Comparison of ENCODE assay signal across 8 mouse cellular contexts in genomic region chr10:63337326-63337725, GRCm38 (mm10). TPM values are rescaled to one million over a fixed set of nuclear protein-coding genes. Genes with fewer than 3 reads are reported as not detected.
A peak's percentile ranks its signal among the peaks of the same experiment; 100 is the strongest.
DNase-seq lines count a peak whose midpoint lies in the region; ATAC-seq lines count a peak whose summit lies in the region.

No protein-coding gene starts in this region.

- 28% methylated on average over 5 of the region's 5 CpGs for WGBS in liver, embryonic 11.5 days

- H3K4me3 ChIP-seq in megakaryocyte, embryonic 14.5 days (replicated peaks) = peak overlapping the region; percentile 95
- H3K4me3 ChIP-seq in liver, embryonic 11.5 days (ENCODE audit: low read depth, low read length) = peak overlapping the region; percentile 92

- no peak overlapping the region for H3K27ac ChIP-seq in liver, embryonic 11.5 days (ENCODE audit: low read depth, low read length)

- peaks cover 23% of the 10 kb centered on the region for H3K4me1 ChIP-seq in megakaryocyte, embryonic 14.5 days
- H3K4me1 ChIP-seq in liver, embryonic 11.5 days (replicated peaks; ENCODE audit: control insufficient read depth, insufficient read depth, low read length) = peaks cover 13% of the 10 kb centered on the region

- peak overlapping the region; percentile 86 for H3K4me2 ChIP-seq in liver, embryonic 11.5 days

- peaks cover 42% of the 10 kb centered on the region for H3K36me3 ChIP-seq in megakaryocyte, embryonic 14.5 days (replicated peaks; ENCODE audit: low read length)
- H3K36me3 ChIP-seq in liver, embryonic 11.5 days (ENCODE audit: control insufficient read depth, insufficient read depth, low read length) = peaks cover 12% of the 10 kb centered on the region

- peak overlapping the region; percentile 50 for H3K9ac ChIP-seq in liver, embryonic 11.5 days (ENCODE audit: low read depth, low read length)

- ATAC-seq in megakaryocyte, adult 5-6 weeks (ENCODE audit: poor library complexity, severe bottlenecking) = no peak
- ATAC-seq in liver, embryonic 11.5 days (replicated peaks; ENCODE audit: low FRiP score) = no peak

- H3K27me3 ChIP-seq in megakaryocyte, embryonic 14.5 days (replicated peaks) = no peaks in the 10 kb centered on the region
- H3K27me3 ChIP-seq in liver, embryonic 11.5 days (replicated peaks; ENCODE audit: control insufficient read depth, insufficient read depth, low read length) = no peaks in the 10 kb centered on the region

- H3K9me3 ChIP-seq in megakaryocyte, embryonic 14.5 days = peaks cover 6% of the 10 kb centered on the region
- H3K9me3 ChIP-seq in liver, embryonic 11.5 days (ENCODE audit: control insufficient read depth, low read length) = no peaks in the 10 kb centered on the region

- peak; percentile 3 for DNase-seq in embryo, embryonic 10.5 days (ENCODE audit: low spot score)
- no peak for DNase-seq in embryo, embryonic 10 days (ENCODE audit: low spot score)
- no peak for DNase-seq in liver, embryonic 11.5 days (ENCODE audit: low spot score)
- DNase-seq in frontal cortex, postnatal 25 days (ENCODE audit: low spot score in 2 of 2) = no peak
- no peak for DNase-seq in layer of hippocampus, adult 9-10 months (ENCODE audit: low spot score)
- no peak for DNase-seq in ovary, postnatal 10 days (ENCODE audit: low spot score)

RNA-seq across cellular contexts. Expression of gene Sirt1, which starts 44.2 kb away (rescaled TPM):
- 1.0 TPM in 1 of 2 replicates, not detected in the other for polyA plus RNA-seq in megakaryocyte, embryonic 14.5 days (2012; ENCODE audit: insufficient read depth, low replicate concordance)
- 34.2 and 40.8 TPM in 2 replicates for total RNA-seq in megakaryocyte, adult 5-6 weeks (2015)
- total RNA-seq in megakaryocyte, adult 5-6 weeks (2017) = 39.1 and 49.8 TPM in 2 replicates
- polyA plus RNA-seq in liver, embryonic 11.5 days (2014; fragmentation: Nextera tagmentation; extraction: Ambion mirVana) = 7.0 and 7.9 TPM in 2 replicates

RNA-seq across cellular contexts. Expression of gene Dnajc12, which starts 44.9 kb away (rescaled TPM):
- polyA plus RNA-seq in megakaryocyte, embryonic 14.5 days (2012; ENCODE audit: insufficient read depth, low replicate concordance) = 1.0 TPM in 1 of 2 replicates, not detected in the other
- 5.1 and 7.1 TPM in 2 replicates for total RNA-seq in megakaryocyte, adult 5-6 weeks (2015)
- 0.69 and 1.7 TPM in 2 replicates for total RNA-seq in megakaryocyte, adult 5-6 weeks (2017)
- 18.7 and 19.5 TPM in 2 replicates for polyA plus RNA-seq in liver, embryonic 11.5 days (2014; fragmentation: Nextera tagmentation; extraction: Ambion mirVana)
